Mouse (Mus musculus) layer of hippocampus, postnatal 14 days (tissue): ENCODE measurements around the gene Nupl1. TPM values are rescaled to one million over a fixed set of nuclear protein-coding genes. Genes with fewer than 3 reads are reported as not detected.

Experiments used
- DNase-seq, 2 experiments: peaks; one replicate each; pipeline ENCODE4 v3.0.0; 2021 to 2022; ENCODE audit warnings: low spot score in 2 of 2, mixed read lengths in 1 of 2
- total RNA-seq, 2 experiments: library from RNA; stranded (reverse); gene quantifications; 2 replicates each; pipeline ENCODE4 v1.2.3; 2021

The Nupl1 gene
- total RNA-seq, 2 experiments from 2014 or later, result not detected

GRCm38 (mm10) chr14:60250366-60250765 lies 865 bp downstream of the Nupl1 start:
- DNase-seq, result no peak

DNA sequence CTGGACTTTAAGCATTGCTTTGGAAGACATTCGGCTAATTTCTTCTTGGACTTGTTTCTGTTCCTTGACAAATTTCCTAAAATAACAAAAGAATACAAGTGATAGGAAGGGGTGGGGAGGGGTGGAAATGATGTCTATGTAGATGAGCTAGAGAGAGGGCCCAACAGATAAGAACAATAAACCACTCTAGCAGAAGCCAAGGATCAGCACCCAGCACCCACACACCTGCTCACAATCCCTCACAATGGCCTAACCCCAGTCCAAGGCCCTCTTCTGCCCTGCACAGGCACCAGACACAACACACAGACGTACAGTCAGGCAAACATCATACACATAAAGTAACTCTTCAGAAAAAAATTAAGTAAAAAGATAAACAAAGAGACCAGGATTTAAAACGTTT lies 12.7 kb downstream of the Nupl1 start:
- DNase-seq, result no peak

DNA sequence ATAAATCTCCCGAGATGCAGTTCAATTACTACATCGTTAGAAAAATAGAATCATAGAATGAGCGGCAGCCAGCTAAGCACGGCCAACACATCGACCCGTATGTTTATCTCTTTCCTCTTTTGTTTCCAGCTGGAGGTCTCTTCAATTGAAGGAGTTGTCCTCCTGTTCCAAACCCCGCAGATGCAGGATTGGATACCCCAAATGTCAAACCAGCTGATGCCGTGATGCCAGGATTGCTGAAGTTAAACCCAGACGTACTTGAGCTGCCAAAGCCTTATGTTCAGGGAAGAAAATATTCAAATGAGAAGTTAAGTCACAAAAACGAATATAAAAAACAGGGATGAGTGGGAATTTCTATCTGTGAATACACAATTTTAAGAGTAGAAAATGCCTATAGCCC lies 31.3 kb downstream of the Nupl1 start:
- DNase-seq, result peak; percentile 46 to 83

- no peak for DNase-seq
These were observed 33.6 kb downstream of the Nupl1 start for GRCm38 (mm10) chr14:60217616-60218015.

- no peak for DNase-seq
These were observed 35.1 kb downstream of the Nupl1 start for GRCm38 (mm10) chr14:60216125-60216524.

DNA sequence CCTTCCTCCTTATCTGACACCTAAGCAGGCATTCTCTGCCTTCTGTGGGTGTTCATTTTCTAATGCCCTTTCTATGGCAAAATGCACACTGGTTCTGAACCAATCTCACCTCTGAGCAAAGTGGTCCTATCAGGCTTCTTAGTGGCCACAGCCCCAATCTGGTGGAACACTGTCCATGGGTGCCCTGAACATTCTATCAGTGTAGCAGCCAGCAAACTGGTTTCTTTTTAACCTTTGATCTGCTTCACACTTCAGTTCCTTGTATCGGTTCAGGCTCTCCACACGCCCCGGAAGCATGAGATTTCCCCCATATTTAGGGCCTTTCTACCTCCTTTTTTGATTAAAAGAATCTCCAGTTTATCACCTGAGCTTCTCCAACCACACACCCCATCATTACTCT lies 36.2 kb downstream of the Nupl1 start:
- no peak for DNase-seq

GRCm38 (mm10) chr14:60214040-60214439 lies 37.2 kb downstream of the Nupl1 start:
- DNase-seq, result no peak

DNA sequence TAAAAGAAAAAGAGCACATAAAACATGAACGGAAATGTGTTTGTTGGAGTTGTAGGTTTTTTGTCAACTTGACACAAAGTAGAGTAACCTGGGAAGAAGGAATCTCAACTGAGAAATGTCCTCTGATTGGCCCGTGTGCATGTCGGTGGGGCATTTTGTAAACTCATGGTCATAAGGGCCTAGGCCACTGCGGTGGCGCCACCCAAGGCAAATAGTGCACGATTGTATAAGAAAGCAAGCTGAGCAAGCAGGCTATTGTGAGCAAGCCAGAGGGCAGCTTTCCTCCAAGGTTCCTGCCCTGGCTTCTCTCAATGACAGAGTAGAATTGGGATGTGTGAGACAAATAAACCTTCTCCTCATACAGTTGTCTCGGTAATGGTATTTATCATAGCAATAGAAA lies 42.1 kb downstream of the Nupl1 start:
- DNase-seq, result no peak

DNA sequence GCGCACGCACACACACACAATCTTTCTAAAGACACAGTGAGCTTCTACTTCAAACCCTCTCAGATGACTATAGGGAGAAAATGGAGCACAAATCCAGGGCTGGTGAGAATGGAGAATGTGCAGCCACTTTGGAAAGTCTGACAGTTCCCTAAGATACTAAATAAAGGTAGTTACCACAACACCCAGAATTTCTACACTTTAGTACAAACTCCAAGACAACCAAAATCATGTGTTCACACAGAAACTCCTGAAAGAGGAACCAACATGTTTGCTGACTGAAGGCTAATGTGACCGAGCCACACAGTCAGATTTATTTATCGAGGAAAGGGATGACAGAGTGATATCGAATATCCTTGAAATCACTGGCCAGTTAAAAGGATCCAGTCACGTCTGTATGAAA lies 46.2 kb downstream of the Nupl1 start:
- DNase-seq, result no peak

DNA sequence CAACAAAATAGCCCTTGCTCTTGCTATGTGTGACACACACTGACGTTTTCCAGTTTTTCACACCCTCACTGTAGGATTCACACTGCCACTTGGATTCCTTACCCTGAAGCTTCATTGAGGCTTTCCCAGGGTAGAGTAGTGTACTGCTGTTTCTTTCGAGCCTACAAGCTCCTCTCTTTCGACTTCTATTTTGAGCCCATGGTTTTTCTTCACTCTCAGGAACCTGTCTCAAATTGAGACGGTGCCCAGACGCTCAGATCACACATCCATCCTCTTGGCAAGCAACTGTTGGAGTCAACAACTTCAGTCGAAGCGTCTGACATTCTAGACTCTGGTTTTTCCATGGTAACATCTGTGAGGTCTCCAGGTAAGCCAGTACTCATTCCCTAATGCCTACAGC lies 54.3 kb downstream of the Nupl1 start, which contains the start of gene Atp8a2:
TSS of gene Atp8a2 (minus strand) at position 296 of the 400 bp plus-strand sequence.
- no peak for DNase-seq

GRCm38 (mm10) chr14:60195999-60196398 lies 55.2 kb downstream of the Nupl1 start:
- no peak for DNase-seq

DNA sequence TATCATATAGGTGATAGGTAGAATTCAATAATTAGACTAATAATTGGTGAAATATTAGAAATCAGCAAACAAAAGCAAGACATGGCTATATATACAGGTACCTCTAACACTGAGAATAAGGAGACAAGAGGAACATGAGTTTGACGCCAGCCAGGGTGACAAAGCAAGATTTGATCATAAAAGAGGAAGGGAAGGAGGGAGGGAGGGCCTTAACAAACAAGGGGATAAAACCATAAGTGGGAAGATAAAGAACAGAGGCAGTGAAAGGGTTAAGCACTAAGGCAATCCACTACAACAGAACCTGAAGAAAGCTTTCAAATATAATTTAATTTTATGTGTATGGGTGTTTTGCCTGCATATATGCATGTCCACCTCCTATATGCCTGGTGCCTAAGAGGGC lies 56.6 kb downstream of the Nupl1 start:
- no peak for DNase-seq

DNA sequence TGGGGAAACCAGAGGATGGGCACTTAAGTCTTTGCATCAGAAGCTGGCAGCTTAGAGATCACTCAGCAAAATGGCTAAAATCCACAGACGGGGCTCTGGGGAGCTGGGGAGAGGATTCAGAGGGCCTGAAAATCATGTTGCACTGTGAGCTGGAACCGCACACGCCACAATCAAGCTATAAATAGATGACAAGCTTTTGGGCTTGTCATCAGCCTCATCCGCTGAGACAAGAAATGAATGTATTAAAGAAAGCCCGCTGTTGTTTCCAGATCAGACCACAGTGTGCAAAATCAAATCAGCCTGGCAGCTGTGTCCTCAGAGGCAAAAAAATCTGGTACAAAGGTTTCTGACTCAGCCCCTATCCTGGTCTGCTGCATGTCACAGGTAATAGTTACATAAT lies 61.5 kb downstream of the Nupl1 start:
- DNase-seq, result no peak

- no peak for DNase-seq
These were observed 62.9 kb downstream of the Nupl1 start for GRCm38 (mm10) chr14:60188201-60188825.

DNA sequence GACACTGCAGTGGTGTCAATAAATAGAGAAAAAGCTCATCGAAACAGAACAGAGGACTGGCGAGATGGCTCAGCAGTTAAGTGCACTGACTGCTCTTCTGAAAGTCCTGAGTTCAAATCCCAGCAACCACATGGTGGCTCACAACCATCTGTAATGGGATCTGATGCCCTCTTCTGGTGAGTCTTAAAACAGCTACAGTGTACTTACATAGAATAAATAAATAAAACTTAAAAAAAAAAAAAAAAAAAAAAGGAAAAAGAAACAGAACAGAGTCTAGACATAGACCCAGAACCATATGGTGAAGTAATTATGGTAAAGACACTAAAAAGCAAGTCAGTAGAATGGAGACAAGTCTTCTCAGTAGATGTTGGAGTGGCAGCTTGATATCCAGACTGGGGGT lies 69.9 kb downstream of the Nupl1 start:
- no peak for DNase-seq

DNA sequence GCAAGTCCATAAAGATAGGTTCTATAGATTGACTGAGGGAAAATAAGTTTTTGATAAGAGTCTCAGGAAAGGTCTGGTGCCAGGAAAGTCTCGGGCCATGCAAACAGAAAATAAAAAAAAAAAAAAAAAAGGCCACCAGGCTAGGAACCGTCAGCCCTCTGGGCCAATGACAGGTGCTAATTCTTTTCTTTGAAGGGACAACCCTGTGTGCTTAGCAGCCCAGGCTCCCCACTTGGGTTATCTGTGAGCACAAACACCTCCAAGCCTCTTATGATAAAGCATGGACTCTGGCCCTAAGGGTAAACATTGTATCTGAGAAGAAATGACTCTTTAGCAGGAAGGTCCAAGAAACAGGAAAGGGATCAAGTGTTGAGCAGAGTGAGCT lies 72.7 kb downstream of the Nupl1 start:
- no peak for DNase-seq

GRCm38 (mm10) chr14:60177614-60178570 lies 73.3 kb downstream of the Nupl1 start:
- peak; percentile 28 to 53 for DNase-seq

GRCm38 (mm10) chr14:60176891-60177613 lies 74.2 kb downstream of the Nupl1 start:
- peak; percentile 62 to 70 for DNase-seq

GRCm38 (mm10) chr14:60176469-60176890 lies 74.8 kb downstream of the Nupl1 start:
- DNase-seq, result no peak

DNA sequence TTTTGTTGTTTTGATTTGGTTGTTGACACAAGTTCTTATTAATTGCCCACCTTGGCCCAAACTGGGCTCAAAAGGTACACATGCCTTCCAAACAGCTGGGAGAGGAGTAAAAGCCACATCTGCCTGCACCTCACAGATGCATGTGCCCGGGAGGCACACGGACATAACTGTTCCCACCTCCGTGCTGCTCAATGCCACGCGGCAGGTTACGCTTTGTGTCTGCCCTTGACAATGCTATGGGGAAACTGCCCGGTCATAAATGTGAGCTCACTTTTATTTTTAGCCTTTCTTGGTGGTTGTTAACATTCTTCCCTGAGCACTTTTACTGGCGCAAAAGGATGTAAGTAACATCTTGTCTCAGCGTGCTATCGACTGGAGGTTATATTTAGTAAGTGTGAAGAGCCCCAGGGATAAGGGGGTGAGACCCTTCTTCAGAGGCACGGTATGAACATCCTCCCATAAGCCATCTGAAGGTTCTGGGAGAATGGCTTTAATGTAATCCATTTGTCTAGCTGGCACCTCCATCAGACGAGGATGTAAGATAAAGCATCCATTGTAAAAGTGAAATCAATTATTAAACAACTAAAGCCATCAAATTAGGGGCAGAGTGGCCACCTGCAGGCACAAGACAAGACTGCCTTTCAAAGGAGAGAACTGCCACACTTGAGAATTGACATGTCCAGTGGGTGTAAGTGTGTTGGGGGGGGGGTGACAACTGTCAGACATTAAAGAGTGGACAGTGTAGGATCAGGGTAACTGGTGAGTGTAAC lies 78.8 kb downstream of the Nupl1 start:
- no peak for DNase-seq
